Mouse (Mus musculus): ENCODE measurements at regions not wholly inside any gene's neighbourhood (a gene's known extent, or its start where the extent isn't known, plus 50 kb on each side); places are given as distances from the start of the nearest gene placed in this dataset.

GRCm38 (mm10) chr1:77943101-77943500 is 253.8 kb downstream of the Pax3 start:
- in situ Hi-C loops (cut with MboI, MseI): no loop called here

- in situ Hi-C loops (cut with MboI, MseI): no loop called here
Observed at GRCm38 (mm10) chr1:77933095-77933766, 263.7 kb downstream of the Pax3 start.

GRCm38 (mm10) chr1:77932226-77932625 is 264.7 kb downstream of the Pax3 start:
- in situ Hi-C loops (cut with MboI, MseI): no loop called here

- in situ Hi-C loops (cut with MboI, MseI): no loop called here
Observed at GRCm38 (mm10) chr1:77930661-77931060, 266.3 kb downstream of the Pax3 start.

GRCm38 (mm10) chr1:77929552-77929951 is 267.4 kb downstream of the Pax3 start:
- in situ Hi-C loops (cut with MboI, MseI): no loop called here

GRCm38 (mm10) chr1:77926146-77926545 is 270.8 kb downstream of the Pax3 start:
- in situ Hi-C loops (cut with MboI, MseI): no loop called here

GRCm38 (mm10) chr1:77896226-77896625 is 300.7 kb downstream of the Pax3 start:
- in situ Hi-C loops (cut with MboI, MseI): no loop called here

GRCm38 (mm10) chr1:77879026-77879425 is 317.9 kb downstream of the Pax3 start:
- in situ Hi-C loops (cut with MboI, MseI): no loop called here

- in situ Hi-C loops (cut with MboI, MseI): no loop called here
Observed at GRCm38 (mm10) chr1:77870125-77870524, 326.8 kb downstream of the Pax3 start.

GRCm38 (mm10) chr1:77869174-77869573 is 327.8 kb downstream of the Pax3 start:
- in situ Hi-C loops (cut with MboI, MseI): no loop called here

GRCm38 (mm10) chr1:77859931-77860330 is 337.0 kb downstream of the Pax3 start:
- in situ Hi-C loops (cut with MboI, MseI): no loop called here

GRCm38 (mm10) chr1:77854366-77854765 is 339.5 kb upstream of the Epha4 start:
- in situ Hi-C loops (cut with MboI, MseI): no loop called here

GRCm38 (mm10) chr1:77847766-77848615 is 333.1 kb upstream of the Epha4 start:
- in situ Hi-C loops (cut with MboI, MseI): no loop called here

- in situ Hi-C loops (cut with MboI, MseI): no loop called here
Observed at GRCm38 (mm10) chr1:77846039-77846727, 331.3 kb upstream of the Epha4 start.

- in situ Hi-C loops (cut with MboI, MseI): no loop called here
Observed at GRCm38 (mm10) chr1:77840672-77841071, 325.8 kb upstream of the Epha4 start.

GRCm38 (mm10) chr1:77832174-77832573 is 317.3 kb upstream of the Epha4 start:
- in situ Hi-C loops (cut with MboI, MseI): no loop called here

- in situ Hi-C loops (cut with MboI, MseI): no loop called here
Observed at GRCm38 (mm10) chr1:77824716-77825387, 310.0 kb upstream of the Epha4 start.

GRCm38 (mm10) chr1:77823801-77824687 is 309.2 kb upstream of the Epha4 start:
- in situ Hi-C loops (cut with MboI, MseI): no loop called here

GRCm38 (mm10) chr1:77820101-77820500 is 305.2 kb upstream of the Epha4 start:
- in situ Hi-C loops (cut with MboI, MseI): no loop called here

- in situ Hi-C loops (cut with MboI, MseI): no loop called here
Observed at GRCm38 (mm10) chr1:77815451-77815850, 300.6 kb upstream of the Epha4 start.

GRCm38 (mm10) chr1:77811573-77811972 is 296.7 kb upstream of the Epha4 start:
- in situ Hi-C loops (cut with MboI, MseI): no loop called here
